Mouse (Mus musculus) small intestine, adult 2 months (tissue): ENCODE measurements around the gene Gm10260. TPM values are rescaled to one million over a fixed set of nuclear protein-coding genes. Genes with fewer than 3 reads are reported as not detected.

Experiments
- H3K27ac ChIP-seq: fragments of 200-500 bp; 2 replicates; pipeline ENCODE4 v1.5.1; 2012; ENCODE audit warnings: low read depth, low read length, control low read depth, inconsistent platforms; ENCODE audit not compliant: insufficient read depth
- H3K27me3 ChIP-seq: fragments of 200-500 bp; 2 replicates; pipeline ENCODE4 v1.6.1; 2012; ENCODE audit warnings: mild to moderate bottlenecking, moderate library complexity, low read length, inconsistent platforms; ENCODE audit not compliant: control insufficient read depth, insufficient read depth
- H3K36me3 ChIP-seq: fragments of 200-500 bp; 2 replicates; pipeline ENCODE4 v1.6.1; 2012; ENCODE audit warnings: mild to moderate bottlenecking, low read length, control low read depth, inconsistent platforms; ENCODE audit not compliant: control insufficient read depth, insufficient read depth
- H3K4me1 ChIP-seq: fragments of 200-500 bp; 2 replicates; pipeline ENCODE4 v1.6.1; 2012; ENCODE audit warnings: low read length, inconsistent platforms, mixed read lengths; ENCODE audit not compliant: control insufficient read depth, insufficient read depth, insufficient read length
- H3K4me3 ChIP-seq: fragments of 200-500 bp; 2 replicates; pipeline ENCODE4 v1.5.1; 2012; ENCODE audit warnings: low read depth, mild to moderate bottlenecking, control low read depth, inconsistent platforms, low read length, moderate library complexity
- CTCF ChIP-seq: fragments of 200-500 bp; IDR thresholded peaks from 2 replicates; pipeline ENCODE4 v1.5.1; 2012; ENCODE audit warnings: low read depth, mild to moderate bottlenecking, control low read depth, inconsistent platforms, low read length, moderate library complexity, mixed read lengths; ENCODE audit not compliant: insufficient replicate concordance, insufficient read length; ENCODE audit errors: extremely low read depth
- POLR2A ChIP-seq: fragments of 200-500 bp; IDR thresholded peaks from 2 replicates; pipeline ENCODE4 v1.6.1; 2012; ENCODE audit warnings: low read depth, mild to moderate bottlenecking, control low read depth, inconsistent platforms, low read length, moderate library complexity
- WGBS: fragments of 180-500 bp; shearing (Covaris S2); methylation state at CpG from one replicate; pipeline ENCODE4 v1.1.7; 2018; 5-methylcytosine and 5-hydroxymethylcytosine counted together
- polyA plus RNA-seq: library from polyadenylated mRNA; depleted of rRNA; stranded (reverse); fragments of >200 nt; gene quantifications from 2 replicates; pipeline ENCODE4 v1.2.3, GENCODE M21; 2012

The Gm10260 gene
- polyA plus RNA-seq, 1 experiment, result 2.9 TPM

DNA sequence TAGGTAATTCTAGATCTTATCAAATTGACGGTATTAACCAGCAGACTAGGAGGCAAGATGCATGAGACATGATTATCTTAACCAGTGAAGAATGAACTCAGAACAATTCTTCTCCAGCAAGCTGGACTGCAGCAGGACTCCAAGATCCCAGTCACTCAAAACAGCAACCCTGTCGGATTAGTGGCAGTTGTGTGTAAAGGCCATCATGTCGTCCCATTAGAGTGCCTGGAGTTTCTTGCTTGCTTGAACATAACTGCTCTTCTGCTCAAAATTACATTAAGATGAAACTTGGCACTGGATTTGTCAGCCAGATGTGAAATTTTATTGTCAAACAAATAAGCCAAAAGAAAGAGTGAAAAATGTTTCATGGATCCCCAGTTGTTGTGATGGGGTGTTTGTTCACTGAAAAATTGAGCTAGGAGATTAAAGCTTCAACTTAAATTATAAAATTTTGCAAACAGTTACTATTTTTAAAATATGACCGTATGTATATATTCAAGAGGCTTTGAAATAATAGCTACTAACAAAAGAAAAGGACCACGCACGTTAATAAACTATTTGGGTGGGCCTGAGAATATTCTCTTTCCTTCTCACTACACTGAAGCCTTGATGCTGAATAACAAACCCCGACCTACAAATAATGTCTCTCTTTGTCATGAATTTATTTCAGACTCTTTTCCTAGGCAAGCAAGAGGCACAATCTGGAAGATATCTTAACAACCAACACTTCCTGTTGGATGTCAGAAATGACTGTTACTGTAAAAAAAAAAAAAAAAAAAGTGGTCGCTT is 19.4 kb upstream of the Gm10260 start:
- H3K4me3 ChIP-seq, result no peak overlapping the region
- H3K27ac ChIP-seq, result no peak overlapping the region
- no peaks in the 10 kb centered on the region for H3K4me1 ChIP-seq
- TF ChIP-seq CTCF, result no peak
- TF ChIP-seq POLR2A, result no peak
- WGBS, result 83% methylated on average over 8 of the region's 8 CpGs
- no peaks in the 10 kb centered on the region for H3K36me3 ChIP-seq
- H3K27me3 ChIP-seq, result no peaks in the 10 kb centered on the region

- H3K27ac ChIP-seq, result no peak overlapping the region
These were observed 18.3 kb upstream of the Gm10260 start for GRCm38 (mm10) chr13:97778698-97779194.

DNA sequence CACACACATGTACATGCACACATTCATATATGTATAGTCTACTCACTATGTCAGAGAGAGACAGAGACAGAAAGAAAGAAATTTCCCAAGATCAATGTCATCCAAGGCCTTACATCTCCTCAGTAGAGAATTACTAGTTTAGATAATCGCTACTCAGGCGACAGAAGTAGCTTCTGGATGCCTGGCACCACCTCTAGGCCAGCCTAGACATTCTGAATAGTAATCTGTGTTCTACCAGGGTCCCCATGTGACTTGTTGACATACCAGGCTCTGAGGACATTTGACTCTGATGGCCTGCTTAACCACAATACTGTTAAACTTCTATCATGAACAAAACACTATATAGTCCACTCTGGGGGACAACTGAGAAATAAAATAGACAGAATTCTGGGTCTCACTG is 17.2 kb upstream of the Gm10260 start:
- 83% methylated on average over 2 of the region's 2 CpGs for WGBS
- H3K4me1 ChIP-seq, result no peaks in the 10 kb centered on the region
- no peak overlapping the region for H3K4me3 ChIP-seq
- H3K36me3 ChIP-seq, result no peaks in the 10 kb centered on the region
- H3K27ac ChIP-seq, result no peak overlapping the region
- no peak for TF ChIP-seq POLR2A
- TF ChIP-seq CTCF, result no peak
- no peaks in the 10 kb centered on the region for H3K27me3 ChIP-seq

More at GRCm38 (mm10) chr13:97778698-97779194, 18.3 kb upstream of the Gm10260 start:
- H3K4me1 ChIP-seq, result no peaks in the 10 kb centered on the region
- H3K27me3 ChIP-seq, result no peaks in the 10 kb centered on the region
- no peaks in the 10 kb centered on the region for H3K36me3 ChIP-seq
- no peak overlapping the region for H3K4me3 ChIP-seq
- no peak for TF ChIP-seq CTCF
- TF ChIP-seq POLR2A, result no peak
- WGBS, result 87% methylated on average over 5 of the region's 5 CpGs

DNA sequence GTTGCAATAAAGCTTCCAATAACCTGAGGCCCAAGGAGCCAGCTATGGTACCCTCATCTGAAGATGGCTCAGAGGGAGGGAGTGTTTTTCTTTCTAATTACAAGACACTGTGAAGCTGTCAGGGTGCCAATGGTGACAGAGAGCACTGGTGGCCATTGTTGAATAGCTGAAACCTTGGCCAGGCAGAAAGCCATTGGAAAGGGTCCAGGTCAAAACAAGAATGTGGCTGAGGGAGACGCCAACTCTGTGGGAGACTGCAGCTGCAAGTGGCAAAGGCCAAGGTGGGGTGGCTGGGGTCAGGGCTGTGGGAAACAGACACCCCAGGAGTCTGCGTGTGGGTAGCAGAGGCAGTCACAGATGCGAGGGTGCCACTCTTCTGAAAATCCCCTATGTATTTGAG is 16.3 kb upstream of the Gm10260 start:
- no peaks in the 10 kb centered on the region for H3K27me3 ChIP-seq
- no peaks in the 10 kb centered on the region for H3K4me1 ChIP-seq
- no peak overlapping the region for H3K4me3 ChIP-seq
- no peaks in the 10 kb centered on the region for H3K36me3 ChIP-seq
- no peak for TF ChIP-seq CTCF
- TF ChIP-seq POLR2A, result no peak
- H3K27ac ChIP-seq, result no peak overlapping the region
- 61% methylated on average over 3 of the region's 3 CpGs for WGBS

- 89% methylated on average over 8 of the region's 8 CpGs for WGBS
- Histone ChIP-seq H3K4me3 (no peak overlapping the region), H3K27me3 (no peaks in the 10 kb centered on the region), H3K36me3 (no peaks in the 10 kb centered on the region), H3K27ac (no peak overlapping the region), H3K4me1 (no peaks in the 10 kb centered on the region)
- TF ChIP-seq POLR2A (no peak), CTCF (no peak)
These were observed 15.5 kb upstream of the Gm10260 start for GRCm38 (mm10) chr13:97775907-97776306.

DNA sequence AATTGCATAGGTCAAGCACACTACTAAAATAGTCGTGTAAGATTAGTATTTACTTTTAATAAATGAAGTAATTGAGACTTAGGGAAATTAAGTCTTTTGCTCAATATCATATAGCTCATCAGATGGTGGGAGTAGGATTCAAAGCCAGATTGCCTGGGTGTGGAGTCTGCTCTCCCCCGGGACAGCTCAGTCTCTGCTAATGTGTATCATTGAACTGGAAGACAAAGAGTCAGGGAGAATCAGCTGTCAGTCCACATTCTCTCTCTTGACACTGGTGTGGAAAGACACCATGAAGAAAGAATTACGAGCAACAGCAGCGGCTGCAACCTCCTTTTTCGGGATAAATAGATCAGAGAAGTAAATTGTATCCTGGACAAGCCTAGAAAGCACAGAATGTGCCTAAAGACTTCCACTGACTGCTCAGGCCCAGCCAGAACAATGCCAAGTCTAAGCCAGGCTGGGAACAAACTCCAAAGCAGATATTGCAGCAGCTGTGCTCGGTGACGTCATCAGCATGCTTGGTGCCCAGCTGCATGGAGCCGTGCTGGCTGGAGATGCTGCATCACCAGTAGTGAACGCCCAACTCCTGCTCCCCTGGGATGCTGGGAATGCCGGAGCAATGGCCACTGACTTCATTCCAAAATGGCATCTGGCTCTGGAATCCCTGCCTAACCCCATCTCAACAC is 14.5 kb upstream of the Gm10260 start:
- WGBS, result 49% methylated on average over 10 of the region's 10 CpGs

GRCm38 (mm10) chr13:97769205-97769604 is 8.8 kb upstream of the Gm10260 start:
- Histone ChIP-seq H3K4me3 (no peak overlapping the region), H3K27ac (no peak overlapping the region), H3K36me3 (no peaks in the 10 kb centered on the region), H3K4me1 (no peaks in the 10 kb centered on the region), H3K27me3 (no peaks in the 10 kb centered on the region)
- TF ChIP-seq POLR2A, result no peak
- no peak for TF ChIP-seq CTCF
- 77% methylated on average over 3 of the region's 3 CpGs for WGBS

More for the DNA sequence above, 14.5 kb upstream of the Gm10260 start:
- TF ChIP-seq CTCF (no peak), POLR2A (no peak)
- Histone ChIP-seq H3K27me3 (no peaks in the 10 kb centered on the region), H3K4me3 (no peak overlapping the region), H3K36me3 (no peaks in the 10 kb centered on the region), H3K27ac (no peak overlapping the region), H3K4me1 (no peaks in the 10 kb centered on the region)
